Mouse (Mus musculus) heart, postnatal 10 days (tissue): ENCODE data around the gene Prorsd1. TPM values are rescaled to one million over a fixed set of nuclear protein-coding genes. Genes with fewer than 3 reads are reported as not detected.

Experiments
- DNase-seq, 2 experiments: peaks; one replicate each; pipeline ENCODE4 v3.0.0; 2021
- intact Hi-C: fragments of 180-260 bp; cut with DNase I; formaldehyde crosslinking; loops from one replicate; pipeline ENCODE4 v1.15.1; 2025
- total RNA-seq, 2 experiments: library from RNA; stranded (reverse); gene quantifications; 2 replicates each; pipeline ENCODE4 v1.2.3; 2021

The Prorsd1 gene
- total RNA-seq, 2 experiments from 2014 or later = 18.0 to 18.2 TPM

DNA sequence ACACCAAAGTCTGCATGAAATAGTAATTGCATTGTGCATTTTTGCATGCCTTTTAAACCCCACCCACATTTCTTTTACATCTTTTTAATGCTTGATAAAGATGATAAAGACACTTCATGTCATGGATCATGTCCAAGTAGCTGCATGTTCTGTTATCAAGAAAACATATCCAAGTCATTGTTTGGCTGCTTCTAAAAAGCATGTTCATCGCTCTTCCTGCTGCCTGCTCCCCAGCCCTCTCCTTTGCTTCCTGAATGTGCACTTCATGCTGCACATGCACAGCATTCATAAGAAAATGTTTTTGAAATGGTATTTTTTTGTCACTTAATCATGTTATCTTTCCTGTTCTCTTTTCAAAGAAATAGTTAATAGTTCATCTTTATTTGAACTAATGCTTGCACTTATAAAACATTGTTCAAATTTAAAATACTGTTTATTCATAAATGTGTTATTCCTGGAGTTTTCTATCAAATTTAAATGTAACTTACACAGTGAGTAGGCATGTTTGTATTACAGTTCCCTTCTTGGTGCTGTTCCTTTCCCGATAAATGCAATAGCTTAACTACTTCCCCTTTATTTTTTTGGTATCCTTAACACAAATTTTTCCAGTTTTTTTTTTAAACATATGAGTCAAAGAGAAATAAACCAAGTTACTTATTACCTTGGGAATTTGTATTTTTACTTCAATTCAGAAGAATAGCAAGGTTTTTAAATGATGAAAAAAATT lies 9.8 kb downstream of the Prorsd1 start:
- intact Hi-C loops = no loop called here
- DNase-seq = no peak

DNA sequence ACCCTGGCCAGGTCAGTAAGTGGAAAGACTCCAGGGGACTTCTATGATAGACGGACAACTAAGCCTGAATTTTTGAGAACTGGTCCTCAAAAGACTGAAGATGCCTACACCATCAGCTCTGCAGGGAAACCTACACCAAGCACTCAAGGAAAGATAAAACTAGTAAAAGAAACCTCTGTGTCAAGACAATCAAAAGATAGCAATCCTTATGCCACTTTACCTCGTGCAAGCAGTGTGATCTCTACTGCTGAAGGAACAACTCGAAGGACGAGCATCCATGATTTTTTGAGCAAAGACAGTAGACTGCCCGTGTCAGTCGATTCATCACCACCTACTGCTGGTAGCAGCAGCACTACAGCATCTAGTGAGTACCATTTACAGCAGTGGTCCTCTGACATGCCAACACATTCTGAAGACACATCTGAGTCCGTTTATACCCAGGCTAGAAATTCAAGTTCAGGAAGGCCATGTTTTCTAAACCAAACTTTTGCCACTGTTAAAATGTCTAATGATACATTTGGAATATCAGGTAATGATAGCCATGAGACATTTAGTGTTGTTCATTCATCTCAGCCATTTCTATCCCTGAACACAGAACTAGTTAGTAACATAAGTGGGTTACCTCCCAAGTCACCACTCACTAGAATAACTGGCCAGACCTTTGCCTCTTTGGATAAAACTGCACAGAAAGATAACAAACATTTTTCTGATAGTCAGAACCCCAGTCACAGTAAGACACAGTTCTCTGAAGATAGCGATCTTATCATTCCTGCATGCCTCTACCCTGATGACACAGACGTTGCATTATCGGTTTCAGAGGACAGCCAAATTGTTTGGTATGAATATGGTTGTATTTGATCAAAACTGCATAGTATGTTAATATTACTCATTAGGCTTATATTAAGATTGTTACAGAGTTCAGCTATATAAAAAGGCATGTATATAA lies 10.6 kb downstream of the Prorsd1 start:
- intact Hi-C loops = no loop called here
- DNase-seq = no peak

DNA sequence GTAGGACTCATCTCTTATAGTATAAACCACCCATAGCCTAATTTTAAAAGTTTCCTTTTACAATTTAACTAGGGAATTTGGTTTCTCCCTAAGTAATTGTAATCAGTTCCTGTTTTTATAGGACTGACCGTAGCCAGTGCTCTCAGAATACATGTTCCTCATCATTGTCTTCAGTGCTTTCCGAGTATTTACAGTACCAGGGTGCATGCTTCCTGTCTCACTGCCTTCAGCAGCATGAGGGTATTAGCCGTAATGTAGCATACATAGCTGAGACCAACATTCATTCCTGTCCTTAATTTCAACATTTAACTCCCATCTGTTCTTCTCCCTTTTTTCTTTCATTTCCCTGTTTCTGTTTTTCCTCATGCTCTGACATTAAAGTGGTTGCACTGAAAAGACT lies 17.9 kb downstream of the Prorsd1 start:
- intact Hi-C loops = no loop called here
- no peak for DNase-seq

DNA sequence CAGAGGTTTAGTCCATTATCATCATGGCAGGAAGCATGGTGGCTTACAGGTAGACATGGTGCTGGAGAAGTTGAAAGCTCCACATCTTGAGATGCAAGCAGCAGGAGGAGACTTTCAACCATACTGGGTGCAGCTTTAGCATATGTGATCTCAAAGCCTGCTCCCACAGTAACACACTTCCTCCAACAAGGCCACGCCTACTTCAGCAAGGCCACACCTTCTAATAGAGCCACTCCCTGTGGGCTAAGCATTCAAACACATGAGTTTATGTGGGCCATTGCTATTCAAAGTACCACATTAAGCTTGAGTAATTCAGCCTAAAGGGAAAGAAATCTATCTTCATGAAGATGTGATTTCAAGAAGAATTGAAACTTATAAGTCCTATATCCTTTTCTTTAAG lies 21.7 kb downstream of the Prorsd1 start:
- intact Hi-C loops = no loop called here
- DNase-seq = no peak

DNA sequence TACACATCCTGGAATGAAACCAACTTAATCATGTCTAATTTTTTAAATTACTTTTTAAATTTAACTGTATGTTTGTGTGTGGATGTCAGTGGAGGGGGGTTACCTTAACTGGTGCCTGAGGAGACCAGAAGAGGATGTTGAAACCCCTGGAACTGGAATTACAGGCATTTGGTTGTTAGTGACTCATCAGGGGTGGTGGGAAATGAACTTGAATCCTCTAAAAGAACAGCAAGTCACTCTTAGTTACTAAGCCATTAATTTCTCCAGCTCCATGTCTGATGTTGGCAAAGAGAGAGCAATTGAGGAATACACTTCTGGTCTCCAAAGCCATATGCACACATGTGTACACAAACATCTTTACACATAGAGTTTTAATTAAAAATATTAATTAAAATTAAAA lies 40.2 kb downstream of the Prorsd1 start:
- no peak for DNase-seq
- intact Hi-C loops = no loop called here

Other genes with a start within 250 kb of the Prorsd1 start
- gene Ccdc88a, start 141.4 kb downstream of the Prorsd1 start, total RNA-seq = 10 to 100 TPM; 18.6 to 19.5 TPM
- 10 to 100 TPM; 50.2 to 53.4 TPM for gene Mtif2, start 11.4 kb upstream of the Prorsd1 start, total RNA-seq
- gene Clhc1, start 32.9 kb upstream of the Prorsd1 start, total RNA-seq = not detected
- gene Rps27a, start 33.1 kb upstream of the Prorsd1 start, total RNA-seq = 100 to 1,000 TPM; 627 to 630 TPM
- gene Rtn4, start 177.9 kb upstream of the Prorsd1 start, total RNA-seq = 100 to 1,000 TPM; 186 to 197 TPM